Mouse (Mus musculus) left cerebral cortex, postnatal 4 days (tissue): ENCODE results near the gene Mfap3. TPM values are rescaled to one million over a fixed set of nuclear protein-coding genes. Genes with fewer than 3 reads are reported as not detected.
A peak's percentile ranks its signal among the peaks of the same experiment; 100 is the strongest.

ENCODE experiments used
- DNase-seq: peaks from one replicate; pipeline ENCODE4 v3.0.0-alpha.2; 2022
- intact Hi-C: fragments of 180-260 bp; cut with DNase I; formaldehyde crosslinking; loops from one replicate; pipeline ENCODE4 v1.15.1; 2025
- total RNA-seq, 2 experiments: library from RNA; stranded (reverse); gene quantifications; 2 replicates each; pipeline ENCODE4 v1.2.3; 2021

The Mfap3 gene
- 10 to 100 TPM; 41.1 to 44.3 TPM for total RNA-seq

- peak; percentile 96 for DNase-seq
- intact Hi-C loops, result no loop called here
Measured at GRCm38 (mm10) chr11:57518091-57518750, at the start of gene Mfap3, which contains the start of gene Fam114a2. Gene Mfap3, plus strand, starts transcription at chr11:57518664. Gene Fam114a2, minus strand, starts transcription at chr11:57518617.

GRCm38 (mm10) chr11:57468706-57469105 lies 49.8 kb upstream of the Mfap3 start:
- intact Hi-C loops, result loop anchor here (5.0 to 10.0 kb wide), 2 partner anchors 154 to 451 kb away; no protein-coding TSS in a partner anchor

GRCm38 (mm10) chr11:57470056-57470455 lies 48.4 kb upstream of the Mfap3 start:
- intact Hi-C loops, result no loop called here
- no peak for DNase-seq

More at GRCm38 (mm10) chr11:57468706-57469105, 49.8 kb upstream of the Mfap3 start:
- no peak for DNase-seq

- DNase-seq, result no peak
- intact Hi-C loops, result no loop called here
Measured at GRCm38 (mm10) chr11:57470979-57471378, 47.5 kb upstream of the Mfap3 start.

- intact Hi-C loops, result no loop called here
- DNase-seq, result peak; percentile 38
Measured at GRCm38 (mm10) chr11:57474296-57474941, 44.0 kb upstream of the Mfap3 start.

- intact Hi-C loops, result loop anchor here (5.0 kb wide), 1 partner anchor 457 kb away; no protein-coding TSS in a partner anchor
- DNase-seq, result peak; percentile 63
Measured at GRCm38 (mm10) chr11:57475119-57475518, 43.3 kb upstream of the Mfap3 start.

- DNase-seq, result no peak
- intact Hi-C loops, result loop anchor here (5.0 kb wide), 1 partner anchor 454 kb away; no protein-coding TSS in a partner anchor
Measured at GRCm38 (mm10) chr11:57478077-57478476, 40.4 kb upstream of the Mfap3 start.

DNA sequence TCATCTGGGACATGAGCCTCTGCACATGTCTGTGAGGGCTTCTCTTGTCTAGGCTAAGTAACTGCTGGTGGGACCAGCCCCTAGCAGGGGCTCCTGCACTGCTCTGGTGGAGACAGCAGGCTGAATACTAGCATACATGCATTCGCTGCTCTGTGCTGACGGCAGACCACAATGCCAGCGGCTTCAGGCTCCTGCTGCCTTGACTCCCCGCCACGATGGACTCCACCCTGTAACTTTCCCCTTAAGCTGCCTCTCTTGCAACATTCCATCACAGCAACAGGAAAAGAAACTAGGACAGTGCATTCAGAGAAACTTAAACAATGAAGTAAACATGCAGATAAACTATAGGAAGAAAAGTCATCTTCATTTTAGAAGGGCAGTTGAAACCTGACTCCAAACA lies 30.0 kb upstream of the Mfap3 start:
- no peak for DNase-seq
- intact Hi-C loops, result no loop called here

DNA sequence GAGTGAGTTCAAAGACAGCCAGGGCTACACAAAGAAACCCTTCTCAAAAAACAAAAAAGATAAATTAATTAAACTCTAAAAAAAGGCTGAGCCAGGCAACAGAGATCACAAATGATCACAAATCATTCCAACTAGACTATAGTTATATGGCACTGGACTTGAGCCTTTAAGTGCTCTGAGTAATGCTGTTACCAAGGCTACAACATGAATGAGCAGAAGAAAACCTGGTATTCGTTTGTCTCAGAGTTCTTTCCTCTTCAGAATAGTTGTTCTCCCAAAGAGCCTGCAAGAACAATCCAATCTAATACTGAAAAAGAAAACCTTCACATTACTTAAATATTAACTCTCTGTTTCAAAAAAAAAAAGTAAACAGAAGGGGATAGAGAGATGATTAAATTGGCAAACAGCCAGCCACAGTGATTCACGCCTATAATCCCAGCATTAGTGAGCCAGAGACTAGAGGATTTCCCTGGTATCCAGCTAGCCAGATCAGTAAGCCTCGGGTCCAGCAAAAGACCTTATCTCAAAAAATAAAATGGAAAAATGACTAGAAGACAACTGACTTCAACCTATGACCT lies 21.9 kb upstream of the Mfap3 start:
- intact Hi-C loops, result loop anchor here (10.0 kb wide), 1 partner anchor 278 kb away; no protein-coding TSS in a partner anchor

DNA sequence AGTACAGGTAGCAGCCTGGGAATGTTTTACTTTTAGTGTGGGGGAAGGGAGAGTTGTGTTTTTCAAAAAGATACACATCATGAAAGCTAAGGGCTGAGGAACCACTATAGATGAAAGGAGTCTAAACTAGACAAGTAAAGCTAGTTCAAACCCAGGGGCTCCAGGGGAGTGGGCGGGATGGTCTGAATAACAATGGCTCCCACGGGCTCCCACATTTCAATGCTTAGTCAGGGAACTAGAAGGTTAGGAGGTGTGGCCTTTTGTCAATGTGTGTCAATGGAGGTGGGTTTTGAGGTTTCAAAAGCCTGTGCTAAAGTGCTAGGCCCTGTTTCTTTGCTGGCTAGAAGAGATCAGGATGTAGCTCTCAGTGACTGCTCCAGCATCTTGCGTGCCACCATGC lies 20.8 kb upstream of the Mfap3 start:
- intact Hi-C loops, result loop anchor here (10.0 kb wide), 1 partner anchor 277 kb away; no protein-coding TSS in a partner anchor
- no peak for DNase-seq

More for the DNA sequence above, 21.9 kb upstream of the Mfap3 start:
- DNase-seq, result no peak

DNA sequence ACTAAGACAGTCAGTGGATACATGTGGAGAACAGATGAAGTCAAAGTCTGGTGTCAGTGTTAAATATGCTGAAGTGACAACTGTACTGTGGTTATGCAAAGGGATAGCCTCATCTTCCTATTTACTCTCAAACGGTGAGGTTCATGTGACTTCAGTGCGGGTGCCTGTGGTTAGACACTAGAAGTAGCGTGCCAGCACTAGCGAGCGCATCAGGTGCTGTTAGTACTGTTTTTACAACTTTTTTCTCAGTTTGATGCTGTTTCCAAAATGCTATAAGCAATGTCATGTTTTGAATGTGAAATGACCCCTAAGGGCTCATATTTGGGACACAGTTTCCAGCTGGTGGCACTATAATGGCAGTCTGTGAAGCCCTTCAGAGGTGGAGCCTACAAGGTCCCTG lies 20.2 kb upstream of the Mfap3 start:
- intact Hi-C loops, result loop anchor here (10.0 kb wide), 1 partner anchor 277 kb away; no protein-coding TSS in a partner anchor
- DNase-seq, result no peak

DNA sequence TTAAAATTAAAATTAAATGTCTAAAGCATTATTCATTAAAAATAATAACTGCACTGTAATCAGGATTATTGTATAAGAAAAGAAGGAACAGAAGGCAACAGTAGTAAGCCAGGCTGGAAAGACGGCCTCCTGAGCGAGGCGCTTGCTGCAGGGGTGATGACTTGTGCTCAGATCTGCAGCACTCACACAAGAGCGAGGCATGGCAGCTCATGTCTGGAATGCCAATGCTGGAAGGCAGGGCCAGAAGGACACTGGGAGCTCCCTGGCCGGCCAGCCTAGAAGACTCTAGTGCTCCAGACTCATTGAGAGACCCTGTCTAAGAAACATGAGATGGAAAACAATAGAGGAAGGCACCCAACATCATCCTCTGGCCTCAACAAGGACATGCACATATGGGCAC lies 15.3 kb upstream of the Mfap3 start:
- no peak for DNase-seq
- intact Hi-C loops, result no loop called here

GRCm38 (mm10) chr11:57506899-57507298 lies 11.6 kb upstream of the Mfap3 start:
- intact Hi-C loops, result no loop called here
- DNase-seq, result no peak

- intact Hi-C loops, result no loop called here
- no peak for DNase-seq
Measured at GRCm38 (mm10) chr11:57515218-57515617, 3.2 kb upstream of the Mfap3 start.

GRCm38 (mm10) chr11:57516946-57517441 lies 1.5 kb upstream of the Mfap3 start:
- DNase-seq, result no peak
- intact Hi-C loops, result no loop called here

DNA sequence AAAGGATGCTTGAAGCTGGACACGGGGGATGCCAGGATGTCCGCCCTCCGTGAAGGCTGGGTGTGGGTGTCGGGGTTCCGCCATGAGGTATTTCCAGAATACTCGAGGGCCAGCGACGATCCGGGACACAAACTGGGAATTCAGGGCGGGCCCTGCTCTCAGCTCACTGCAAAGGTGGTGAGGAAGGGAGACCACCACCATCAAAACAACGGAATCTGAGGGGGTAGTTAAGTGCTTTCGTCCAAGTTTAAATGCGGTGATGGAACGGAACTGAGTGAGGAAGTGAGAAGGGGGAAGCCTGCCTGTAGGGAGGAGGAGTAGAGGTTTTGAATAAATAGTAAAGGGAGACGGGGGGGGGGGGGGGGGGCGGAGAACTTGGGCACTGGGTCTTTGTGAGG lies 286 bp downstream of the Mfap3 start:
- no peak for DNase-seq
- intact Hi-C loops, result no loop called here

GRCm38 (mm10) chr11:57519304-57519703 lies 840 bp downstream of the Mfap3 start:
- DNase-seq, result no peak
- intact Hi-C loops, result no loop called here

DNA sequence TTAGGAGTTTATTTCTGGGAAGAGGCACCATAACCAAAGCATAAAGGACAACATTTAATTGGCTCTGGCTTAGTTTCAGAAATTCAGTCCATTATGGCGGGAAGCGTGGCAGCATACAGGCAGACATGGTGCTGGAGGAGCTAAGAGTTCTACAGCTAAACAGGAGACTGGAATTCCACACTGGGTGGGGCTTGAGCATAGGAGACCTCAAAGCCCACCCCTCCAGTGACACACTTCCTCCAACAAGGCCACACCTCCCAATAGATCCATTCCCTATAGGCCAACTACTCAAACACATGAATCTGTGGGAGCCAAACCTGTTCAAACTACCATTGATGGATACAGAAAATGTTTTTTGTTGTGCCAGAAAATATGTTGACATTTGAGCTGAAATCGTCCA lies 2.7 kb downstream of the Mfap3 start:
- DNase-seq, result no peak
- intact Hi-C loops, result no loop called here

DNA sequence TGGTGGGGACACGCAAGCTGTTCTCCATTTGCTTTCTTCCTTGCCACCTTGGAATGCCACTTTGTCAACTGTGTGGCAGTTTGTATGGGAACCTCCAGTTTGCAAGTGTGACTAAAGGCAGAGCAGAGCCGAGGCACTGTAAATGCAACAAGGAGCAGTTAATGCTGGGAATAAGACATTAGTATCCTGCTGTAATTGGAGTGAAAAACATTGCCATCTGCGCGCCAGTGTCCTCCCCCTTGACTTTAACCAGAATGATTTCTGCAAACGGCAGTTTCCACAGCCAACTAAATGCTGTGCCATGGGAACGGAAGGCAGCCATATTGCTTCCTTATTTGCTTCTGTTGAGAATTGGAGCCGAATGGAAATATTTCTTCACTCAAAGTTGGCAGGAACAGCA lies 3.6 kb downstream of the Mfap3 start:
- intact Hi-C loops, result no loop called here
- DNase-seq, result no peak

DNA sequence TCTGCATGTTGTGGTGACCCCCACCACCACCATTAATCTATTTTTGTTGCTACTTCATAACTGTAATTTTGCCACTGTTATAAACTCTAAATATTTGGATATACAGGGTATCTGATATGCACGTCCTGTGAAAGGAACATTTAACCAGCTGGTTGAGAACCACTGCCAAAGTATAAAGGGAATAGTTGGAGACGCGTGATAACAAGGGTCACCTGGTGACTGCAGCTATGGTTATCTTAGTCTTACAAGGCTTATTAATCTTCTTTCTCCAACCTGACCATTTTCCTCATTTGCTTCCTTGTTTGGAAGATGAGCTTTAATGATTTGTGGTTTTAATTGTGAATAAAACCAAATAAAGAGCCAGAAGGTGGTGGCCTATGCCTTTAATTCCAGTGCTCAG lies 5.0 kb downstream of the Mfap3 start:
- no peak for DNase-seq
- intact Hi-C loops, result no loop called here

- no peak for DNase-seq
- intact Hi-C loops, result no loop called here
Measured at GRCm38 (mm10) chr11:57524597-57524996, 6.1 kb downstream of the Mfap3 start.
